Mouse (Mus musculus): ENCODE measurements at regions not wholly inside any gene's neighbourhood (a gene's known extent, or its start where the extent isn't known, plus 50 kb on each side); places are given as distances from the start of the nearest gene placed in this dataset.
A peak's percentile ranks its signal among the peaks of the same experiment; 100 is the strongest.

DNA sequence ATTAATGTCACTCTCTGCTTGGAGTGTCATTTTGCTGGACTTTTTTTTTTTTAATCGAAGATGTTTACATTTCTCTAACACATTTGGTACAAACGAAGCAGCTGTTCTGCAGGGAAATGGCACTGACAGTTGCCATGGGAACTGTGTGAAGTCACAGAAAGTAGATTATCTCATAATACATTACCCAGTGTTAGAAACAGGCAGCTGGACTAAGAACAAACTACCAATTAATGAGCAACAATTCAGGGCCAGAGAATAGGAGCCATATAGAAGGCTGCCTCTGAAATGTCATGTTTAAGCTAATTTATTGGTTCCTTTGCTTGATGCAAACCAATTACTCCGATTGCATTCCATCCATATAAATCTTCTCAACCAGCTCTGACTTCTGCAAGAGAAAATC, 159.3 kb upstream of the Large1 start:
- peak in 1 of 2 experiments; percentile 7 for DNase-seq (ENCODE audit: low spot score in 2 of 2)
